Mouse (Mus musculus) embryonic fibroblast, embryonic 13.5 days (primary cell): ENCODE results near the gene Immp2l.

Experiments
- CTCF ChIP-seq: IDR thresholded peaks from 2 replicates; pipeline ENCODE4 v1.5.1; 2011; ENCODE audit warnings: mild to moderate bottlenecking, control low read depth, low read length, moderate library complexity, borderline replicate concordance; ENCODE audit not compliant: insufficient read depth
- POLR2A ChIP-seq: IDR thresholded peaks from 2 replicates; pipeline ENCODE4 v1.6.1; 2011; ENCODE audit warnings: low read depth, mild to moderate bottlenecking, control low read depth, low read length, moderate library complexity

DNA sequence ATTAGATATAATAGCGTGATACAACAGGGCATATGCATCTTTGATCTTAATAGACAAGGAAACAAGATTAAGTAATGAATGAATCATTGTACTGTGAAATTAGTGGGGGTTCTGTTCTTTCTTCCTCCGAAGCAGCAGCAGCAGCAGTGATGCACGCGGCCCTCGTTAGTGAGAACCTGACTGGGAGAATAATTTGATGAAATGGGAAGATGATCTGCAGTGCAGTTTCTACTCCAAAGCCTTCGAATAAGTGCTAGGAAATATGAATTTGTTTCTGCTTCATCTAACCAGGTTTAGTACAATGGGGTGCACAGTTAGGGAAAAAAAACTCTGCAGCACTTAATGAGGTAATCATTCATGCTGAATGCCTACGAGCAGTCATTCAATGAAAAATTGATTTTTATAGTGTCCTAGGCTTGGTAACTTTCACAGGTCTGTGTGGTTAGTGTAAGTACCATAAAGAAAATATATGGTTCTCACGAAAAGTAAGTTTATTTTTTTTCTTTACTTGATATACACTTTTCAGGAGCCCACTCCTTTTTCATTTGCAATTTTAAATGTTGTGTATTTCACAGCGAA lies 401.3 kb downstream of the Immp2l start:
- TF ChIP-seq CTCF (no peak), POLR2A (no peak)
